Mouse (Mus musculus): ENCODE measurements around the gene Ccdc146. TPM values are rescaled to one million over a fixed set of nuclear protein-coding genes. Genes with fewer than 3 reads are reported as not detected.
A peak's percentile ranks its signal among the peaks of the same experiment; 100 is the strongest.

Ccdc146 gene
- polyA plus RNA-seq, 1 experiment: 1.3 TPM

- no peak for DNase-seq
Measured at GRCm38 (mm10) chr5:21271386-21272354, 152.8 kb downstream of the Ccdc146 start.

GRCm38 (mm10) chr5:21270756-21271155, 153.7 kb downstream of the Ccdc146 start:
- Histone ChIP-seq H3K4me3 (replicated peaks; ENCODE audit: extremely low read depth, low read depth, low read length) (no peak overlapping the region), H3K4me1 (ENCODE audit: control insufficient read depth, insufficient read depth, low read length) (no peaks in the 10 kb centered on the region; the same call in 1 of the 2 replicates)
- WGBS: 56% methylated on average over 4 of the region's 4 CpGs
- no peak for TF ChIP-seq CTCF (IDR thresholded peaks at IDR 0.05; ENCODE audit: insufficient read depth, low read length)
- no peak for TF ChIP-seq POLR2A (IDR thresholded peaks at IDR 0.05; ENCODE audit: borderline replicate concordance, extremely low read depth, low read depth, low read length)
- DNase-seq: no peak

More at GRCm38 (mm10) chr5:21271386-21272354, 152.8 kb downstream of the Ccdc146 start:
- no peak for TF ChIP-seq CTCF (IDR thresholded peaks at IDR 0.05; ENCODE audit: insufficient read depth, low read length)
- TF ChIP-seq POLR2A (IDR thresholded peaks at IDR 0.05; ENCODE audit: borderline replicate concordance, extremely low read depth, low read depth, low read length): no peak
- 64% methylated on average over 9 of the region's 9 CpGs for WGBS
- H3K4me1 ChIP-seq (ENCODE audit: control insufficient read depth, insufficient read depth, low read length): no peaks in the 10 kb centered on the region; the same call in 1 of the 2 replicates
- H3K4me3 ChIP-seq (replicated peaks; ENCODE audit: extremely low read depth, low read depth, low read length): no peak overlapping the region

- H3K4me1 ChIP-seq (ENCODE audit: control insufficient read depth, insufficient read depth, low read length): no peaks in the 10 kb centered on the region; the same call in 1 of the 2 replicates
- no peak overlapping the region for H3K4me3 ChIP-seq (replicated peaks; ENCODE audit: extremely low read depth, low read depth, low read length)
- no peak for DNase-seq
- TF ChIP-seq POLR2A (IDR thresholded peaks at IDR 0.05; ENCODE audit: borderline replicate concordance, extremely low read depth, low read depth, low read length): no peak
- no peak for TF ChIP-seq CTCF (IDR thresholded peaks at IDR 0.05; ENCODE audit: insufficient read depth, low read length)
- WGBS: 59% methylated on average over 5 of the region's 5 CpGs
Measured at GRCm38 (mm10) chr5:21269446-21269845, 155.0 kb downstream of the Ccdc146 start.

GRCm38 (mm10) chr5:21267090-21267489, 157.4 kb downstream of the Ccdc146 start:
- no peaks in the 10 kb centered on the region; the same call in 1 of the 2 replicates for H3K4me1 ChIP-seq (ENCODE audit: control insufficient read depth, insufficient read depth, low read length)
- TF ChIP-seq POLR2A (IDR thresholded peaks at IDR 0.05; ENCODE audit: borderline replicate concordance, extremely low read depth, low read depth, low read length): no peak
- no peak for TF ChIP-seq CTCF (IDR thresholded peaks at IDR 0.05; ENCODE audit: insufficient read depth, low read length)
- H3K4me3 ChIP-seq (replicated peaks; ENCODE audit: extremely low read depth, low read depth, low read length): no peak overlapping the region
- DNase-seq: no peak
- WGBS: 54% methylated on average over 2 of the region's 2 CpGs

GRCm38 (mm10) chr5:21265049-21265448, 159.4 kb downstream of the Ccdc146 start:
- Histone ChIP-seq H3K4me1 (ENCODE audit: control insufficient read depth, insufficient read depth, low read length) (no peaks in the 10 kb centered on the region), H3K4me3 (replicated peaks; ENCODE audit: extremely low read depth, low read depth, low read length) (no peak overlapping the region)
- no peak for TF ChIP-seq POLR2A (IDR thresholded peaks at IDR 0.05; ENCODE audit: borderline replicate concordance, extremely low read depth, low read depth, low read length)
- TF ChIP-seq CTCF (IDR thresholded peaks at IDR 0.05; ENCODE audit: insufficient read depth, low read length): peak; percentile 82
- peak; percentile 71 for DNase-seq
- WGBS: 12% methylated on average over 4 of the region's 4 CpGs

- DNase-seq: no peak
- 93% methylated on average over 8 of the region's 8 CpGs for WGBS
- Histone ChIP-seq H3K4me3 (replicated peaks; ENCODE audit: extremely low read depth, low read depth, low read length) (no peak overlapping the region), H3K4me1 (ENCODE audit: control insufficient read depth, insufficient read depth, low read length) (no peaks in the 10 kb centered on the region)
- no peak for TF ChIP-seq CTCF (IDR thresholded peaks at IDR 0.05; ENCODE audit: insufficient read depth, low read length)
- no peak for TF ChIP-seq POLR2A (IDR thresholded peaks at IDR 0.05; ENCODE audit: borderline replicate concordance, extremely low read depth, low read depth, low read length)
Measured at GRCm38 (mm10) chr5:21264352-21265021, 160.0 kb downstream of the Ccdc146 start.

GRCm38 (mm10) chr5:21263202-21264055, 161.0 kb downstream of the Ccdc146 start:
- DNase-seq: peak; percentile 38
- no peaks in the 10 kb centered on the region for H3K4me1 ChIP-seq (ENCODE audit: control insufficient read depth, insufficient read depth, low read length)
- WGBS: 58% methylated on average over 18 of the region's 18 CpGs
- no peak for TF ChIP-seq CTCF (IDR thresholded peaks at IDR 0.05; ENCODE audit: insufficient read depth, low read length)
- TF ChIP-seq POLR2A (IDR thresholded peaks at IDR 0.05; ENCODE audit: borderline replicate concordance, extremely low read depth, low read depth, low read length): no peak
- H3K4me3 ChIP-seq (replicated peaks; ENCODE audit: extremely low read depth, low read depth, low read length): no peak overlapping the region

GRCm38 (mm10) chr5:21261202-21261844, 163.2 kb downstream of the Ccdc146 start:
- no peak for DNase-seq
- no peak for TF ChIP-seq CTCF (IDR thresholded peaks at IDR 0.05; ENCODE audit: insufficient read depth, low read length)
- no peak for TF ChIP-seq POLR2A (IDR thresholded peaks at IDR 0.05; ENCODE audit: borderline replicate concordance, extremely low read depth, low read depth, low read length)
- no peak overlapping the region for H3K4me3 ChIP-seq (replicated peaks; ENCODE audit: extremely low read depth, low read depth, low read length)
- H3K4me1 ChIP-seq (ENCODE audit: control insufficient read depth, insufficient read depth, low read length): no peaks in the 10 kb centered on the region
- 44% methylated on average over 6 of the region's 6 CpGs for WGBS

All from lung, adult 2 months (tissue).